Mouse (Mus musculus): ENCODE data around the gene Hnrnpc. TPM values are rescaled to one million over a fixed set of nuclear protein-coding genes. Genes with fewer than 3 reads are reported as not detected.
"Not testable (repeated sequence)": the region's sequence is repeated elsewhere in the genome, so short reads cannot be mapped to it uniquely, and the experiment has no call there.

Gene Hnrnpc
- polyA plus RNA-seq, 1 experiment from 2014 or later: 528 TPM

GRCm38 (mm10) chr14:52098387-52098786 lies 5.4 kb downstream of the Hnrnpc start:
- peaks cover 12% of the 10 kb centered on the region for H3K36me3 ChIP-seq (ENCODE audit: control insufficient read depth, insufficient read depth, low read length)
- H3K4me1 ChIP-seq (ENCODE audit: control insufficient read depth, insufficient read depth, low read length): peaks cover 19% of the 10 kb centered on the region
- not testable (repeated sequence) for H3K4me3 ChIP-seq (replicated peaks; ENCODE audit: low read length); H3K27ac ChIP-seq (ENCODE audit: low read length); H3K9ac ChIP-seq (ENCODE audit: low read length); H3K9me3 ChIP-seq (replicated peaks; ENCODE audit: control insufficient read depth, low read length); ATAC-seq (ENCODE audit: insufficient read depth, low FRiP score); H3K4me2 ChIP-seq (ENCODE audit: low read depth, low read length); H3K27me3 ChIP-seq (ENCODE audit: control insufficient read depth, insufficient read depth, low read length)
- WGBS: 82% methylated on average over 3 of the region's 3 CpGs

- H3K36me3 ChIP-seq (ENCODE audit: control insufficient read depth, insufficient read depth, low read length): peaks cover 17% of the 10 kb centered on the region
- 96% methylated on average over 3 of the region's 3 CpGs for WGBS
Observed at GRCm38 (mm10) chr14:52097191-52097590, 6.6 kb downstream of the Hnrnpc start.

GRCm38 (mm10) chr14:52094533-52094932 lies 9.3 kb downstream of the Hnrnpc start:
- Histone ChIP-seq H3K9ac (ENCODE audit: low read length) (no peak overlapping the region), H3K4me2 (ENCODE audit: low read depth, low read length) (no peak overlapping the region), H3K27ac (ENCODE audit: low read length) (no peak overlapping the region), H3K9me3 (replicated peaks; ENCODE audit: control insufficient read depth, low read length) (no peaks in the 10 kb centered on the region), H3K36me3 (ENCODE audit: control insufficient read depth, insufficient read depth, low read length) (peaks cover 17% of the 10 kb centered on the region), H3K27me3 (ENCODE audit: control insufficient read depth, insufficient read depth, low read length) (no peaks in the 10 kb centered on the region), H3K4me3 (replicated peaks; ENCODE audit: low read length) (no peak overlapping the region), H3K4me1 (ENCODE audit: control insufficient read depth, insufficient read depth, low read length) (no peaks in the 10 kb centered on the region)
- WGBS: 80% methylated on average over 1 of the region's 1 CpGs
- no peak for ATAC-seq (ENCODE audit: insufficient read depth, low FRiP score)

More at GRCm38 (mm10) chr14:52097191-52097590, 6.6 kb downstream of the Hnrnpc start:
- not testable (repeated sequence) for H3K27me3 ChIP-seq (ENCODE audit: control insufficient read depth, insufficient read depth, low read length); H3K9me3 ChIP-seq (replicated peaks; ENCODE audit: control insufficient read depth, low read length); ATAC-seq (ENCODE audit: insufficient read depth, low FRiP score); H3K4me2 ChIP-seq (ENCODE audit: low read depth, low read length); H3K4me3 ChIP-seq (replicated peaks; ENCODE audit: low read length); H3K27ac ChIP-seq (ENCODE audit: low read length); H3K9ac ChIP-seq (ENCODE audit: low read length)
- peaks cover 18% of the 10 kb centered on the region for H3K4me1 ChIP-seq (ENCODE audit: control insufficient read depth, insufficient read depth, low read length)

- H3K4me3 ChIP-seq (replicated peaks; ENCODE audit: low read length): no peak overlapping the region
- H3K27ac ChIP-seq (ENCODE audit: low read length): no peak overlapping the region
- no peak overlapping the region for H3K4me2 ChIP-seq (ENCODE audit: low read depth, low read length)
- H3K9ac ChIP-seq (ENCODE audit: low read length): no peak overlapping the region
- no peaks in the 10 kb centered on the region for H3K4me1 ChIP-seq (ENCODE audit: control insufficient read depth, insufficient read depth, low read length)
- ATAC-seq (ENCODE audit: insufficient read depth, low FRiP score): no peak
- H3K36me3 ChIP-seq (ENCODE audit: control insufficient read depth, insufficient read depth, low read length): peaks cover 28% of the 10 kb centered on the region
- H3K9me3 ChIP-seq (replicated peaks; ENCODE audit: control insufficient read depth, low read length): no peaks in the 10 kb centered on the region
- no peaks in the 10 kb centered on the region for H3K27me3 ChIP-seq (ENCODE audit: control insufficient read depth, insufficient read depth, low read length)
Observed at GRCm38 (mm10) chr14:52083083-52083482, 20.7 kb downstream of the Hnrnpc start.

- WGBS: 92% methylated on average over 15 of the region's 15 CpGs
- Histone ChIP-seq H3K9me3 (replicated peaks; ENCODE audit: control insufficient read depth, low read length) (no peaks in the 10 kb centered on the region), H3K36me3 (ENCODE audit: control insufficient read depth, insufficient read depth, low read length) (peaks cover 20% of the 10 kb centered on the region)
Observed at GRCm38 (mm10) chr14:52071599-52072137, 32.2 kb downstream of the Hnrnpc start.

GRCm38 (mm10) chr14:52066135-52066534 lies 37.7 kb downstream of the Hnrnpc start:
- ATAC-seq (ENCODE audit: insufficient read depth, low FRiP score): no peak

More at GRCm38 (mm10) chr14:52071599-52072137, 32.2 kb downstream of the Hnrnpc start:
- Histone ChIP-seq H3K9ac (ENCODE audit: low read length) (no peak overlapping the region), H3K27ac (ENCODE audit: low read length) (no peak overlapping the region), H3K4me3 (replicated peaks; ENCODE audit: low read length) (no peak overlapping the region), H3K4me2 (ENCODE audit: low read depth, low read length) (no peak overlapping the region), H3K27me3 (ENCODE audit: control insufficient read depth, insufficient read depth, low read length) (no peaks in the 10 kb centered on the region), H3K4me1 (ENCODE audit: control insufficient read depth, insufficient read depth, low read length) (no peaks in the 10 kb centered on the region)
- ATAC-seq (ENCODE audit: insufficient read depth, low FRiP score): no peak

GRCm38 (mm10) chr14:52061798-52062197 lies 42.0 kb downstream of the Hnrnpc start:
- no peak overlapping the region for H3K4me3 ChIP-seq (replicated peaks; ENCODE audit: low read length)
- no peaks in the 10 kb centered on the region for H3K27me3 ChIP-seq (ENCODE audit: control insufficient read depth, insufficient read depth, low read length)
- WGBS: 80% methylated on average over 8 of the region's 8 CpGs

More at GRCm38 (mm10) chr14:52066135-52066534, 37.7 kb downstream of the Hnrnpc start:
- no peaks in the 10 kb centered on the region for H3K27me3 ChIP-seq (ENCODE audit: control insufficient read depth, insufficient read depth, low read length)
- no peaks in the 10 kb centered on the region for H3K9me3 ChIP-seq (replicated peaks; ENCODE audit: control insufficient read depth, low read length)
- no peaks in the 10 kb centered on the region for H3K36me3 ChIP-seq (ENCODE audit: control insufficient read depth, insufficient read depth, low read length)
- H3K4me1 ChIP-seq (ENCODE audit: control insufficient read depth, insufficient read depth, low read length): no peaks in the 10 kb centered on the region
- 56% methylated on average over 4 of the region's 4 CpGs for WGBS
- H3K27ac ChIP-seq (ENCODE audit: low read length): no peak overlapping the region
- no peak overlapping the region for H3K4me3 ChIP-seq (replicated peaks; ENCODE audit: low read length)
- no peak overlapping the region for H3K4me2 ChIP-seq (ENCODE audit: low read depth, low read length)
- H3K9ac ChIP-seq (ENCODE audit: low read length): no peak overlapping the region

GRCm38 (mm10) chr14:52060800-52061199 lies 43.0 kb downstream of the Hnrnpc start:
- no peak for ATAC-seq (ENCODE audit: insufficient read depth, low FRiP score)
- no peaks in the 10 kb centered on the region for H3K27me3 ChIP-seq (ENCODE audit: control insufficient read depth, insufficient read depth, low read length)
- H3K9ac ChIP-seq (ENCODE audit: low read length): no peak overlapping the region
- H3K4me1 ChIP-seq (ENCODE audit: control insufficient read depth, insufficient read depth, low read length): no peaks in the 10 kb centered on the region
- no peak overlapping the region for H3K27ac ChIP-seq (ENCODE audit: low read length)
- H3K4me3 ChIP-seq (replicated peaks; ENCODE audit: low read length): no peak overlapping the region
- no peak overlapping the region for H3K4me2 ChIP-seq (ENCODE audit: low read depth, low read length)
- 96% methylated on average over 1 of the region's 1 CpGs for WGBS
- H3K36me3 ChIP-seq (ENCODE audit: control insufficient read depth, insufficient read depth, low read length): no peaks in the 10 kb centered on the region
- no peaks in the 10 kb centered on the region for H3K9me3 ChIP-seq (replicated peaks; ENCODE audit: control insufficient read depth, low read length)

More at GRCm38 (mm10) chr14:52061798-52062197, 42.0 kb downstream of the Hnrnpc start:
- Histone ChIP-seq H3K36me3 (ENCODE audit: control insufficient read depth, insufficient read depth, low read length) (no peaks in the 10 kb centered on the region), H3K4me2 (ENCODE audit: low read depth, low read length) (no peak overlapping the region), H3K4me1 (ENCODE audit: control insufficient read depth, insufficient read depth, low read length) (no peaks in the 10 kb centered on the region), H3K9me3 (replicated peaks; ENCODE audit: control insufficient read depth, low read length) (no peaks in the 10 kb centered on the region), H3K27ac (ENCODE audit: low read length) (no peak overlapping the region), H3K9ac (ENCODE audit: low read length) (no peak overlapping the region)
- ATAC-seq (ENCODE audit: insufficient read depth, low FRiP score): no peak

GRCm38 (mm10) chr14:52059982-52060381 lies 43.8 kb downstream of the Hnrnpc start:
- Histone ChIP-seq H3K9ac (ENCODE audit: low read length) (no peak overlapping the region), H3K9me3 (replicated peaks; ENCODE audit: control insufficient read depth, low read length) (no peaks in the 10 kb centered on the region), H3K36me3 (ENCODE audit: control insufficient read depth, insufficient read depth, low read length) (no peaks in the 10 kb centered on the region), H3K27me3 (ENCODE audit: control insufficient read depth, insufficient read depth, low read length) (no peaks in the 10 kb centered on the region), H3K4me2 (ENCODE audit: low read depth, low read length) (no peak overlapping the region), H3K4me1 (ENCODE audit: control insufficient read depth, insufficient read depth, low read length) (no peaks in the 10 kb centered on the region), H3K27ac (ENCODE audit: low read length) (no peak overlapping the region), H3K4me3 (replicated peaks; ENCODE audit: low read length) (no peak overlapping the region)
- 61% methylated on average over 4 of the region's 4 CpGs for WGBS
- no peak for ATAC-seq (ENCODE audit: insufficient read depth, low FRiP score)
